Mouse (Mus musculus): ENCODE results near the gene Rufy4.

The Rufy4 gene

DNA sequence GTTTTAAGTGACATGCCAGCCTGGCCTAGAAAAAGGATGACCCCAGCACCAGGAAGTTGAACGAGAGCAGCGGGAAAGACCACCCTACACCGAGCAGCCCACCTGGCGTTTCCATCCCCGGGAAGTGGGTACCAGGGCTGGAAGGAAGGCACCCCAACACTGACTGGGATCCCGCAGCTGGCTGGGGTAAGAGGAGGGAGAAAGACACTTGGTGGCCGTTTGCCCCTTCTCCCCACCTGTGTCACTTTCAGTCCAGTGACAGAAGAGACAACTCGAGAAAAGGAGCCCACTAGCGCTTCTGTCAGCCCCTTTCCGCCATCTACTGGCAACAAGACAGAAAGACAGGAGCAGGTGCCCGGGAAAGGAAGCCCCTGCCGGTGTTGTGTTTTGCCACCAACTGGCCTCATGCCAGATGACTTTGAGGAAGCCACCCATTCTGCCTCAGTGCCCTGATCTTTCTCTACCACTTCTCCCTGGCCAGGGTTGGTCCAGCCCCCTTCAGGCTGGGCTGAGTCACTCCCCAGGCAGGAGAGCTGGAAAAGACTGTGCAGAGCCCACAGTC is at the start of gene Rufy4:
Gene Rufy4, plus strand, starts transcription at position 551 of the 562 bp plus-strand sequence.
- peak; percentile 58 for DNase-seq (ENCODE audit: low spot score)

DNA sequence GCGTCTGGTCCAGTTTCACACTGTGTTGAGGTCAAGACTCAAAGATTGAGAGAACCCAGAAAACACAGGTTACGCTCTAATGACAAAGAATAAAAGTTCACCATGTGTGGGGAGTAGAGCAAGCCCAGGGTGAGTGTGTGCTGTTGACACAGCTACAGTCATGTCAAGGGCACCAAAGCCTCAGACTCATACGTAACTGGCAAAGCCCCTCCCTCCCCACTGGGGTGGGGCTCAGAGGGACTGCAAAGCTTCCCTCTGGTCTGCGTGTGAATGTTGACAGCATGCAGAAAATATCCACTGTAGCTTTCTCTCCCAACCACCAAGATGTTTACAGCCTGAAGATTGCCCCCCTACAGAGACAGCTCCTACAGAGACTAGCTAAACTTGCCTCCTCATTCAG is 49.1 kb upstream of the Rufy4 start:
- DNase-seq (ENCODE audit: low spot score), result no peak

DNA sequence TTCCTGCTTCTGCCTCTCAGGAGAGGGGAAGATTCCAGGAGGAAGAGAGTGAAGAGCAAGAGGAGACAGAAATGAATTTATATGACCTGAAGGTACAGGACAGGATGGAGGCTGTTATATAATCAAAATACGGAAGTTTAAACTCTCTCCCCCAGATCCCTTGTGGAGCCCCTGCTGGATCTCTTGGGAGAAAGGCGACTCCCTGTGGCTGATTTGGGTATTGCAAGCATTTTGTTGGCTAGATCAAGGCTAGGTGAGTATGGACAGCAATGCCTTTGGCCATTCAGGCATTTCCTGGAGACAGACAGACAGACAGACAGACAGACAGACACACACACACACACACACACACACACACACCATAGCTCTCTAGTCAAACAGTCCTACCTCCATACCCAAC is 48.0 kb upstream of the Rufy4 start:
- DNase-seq (ENCODE audit: low spot score), result peak; percentile 58

- DNase-seq (ENCODE audit: low spot score), result peak; percentile 39
Measured at GRCm38 (mm10) chr1:74081573-74081989, 43.8 kb upstream of the Rufy4 start.

- no peak for DNase-seq (ENCODE audit: low spot score)
Measured at GRCm38 (mm10) chr1:74082841-74083463, 42.4 kb upstream of the Rufy4 start.

DNA sequence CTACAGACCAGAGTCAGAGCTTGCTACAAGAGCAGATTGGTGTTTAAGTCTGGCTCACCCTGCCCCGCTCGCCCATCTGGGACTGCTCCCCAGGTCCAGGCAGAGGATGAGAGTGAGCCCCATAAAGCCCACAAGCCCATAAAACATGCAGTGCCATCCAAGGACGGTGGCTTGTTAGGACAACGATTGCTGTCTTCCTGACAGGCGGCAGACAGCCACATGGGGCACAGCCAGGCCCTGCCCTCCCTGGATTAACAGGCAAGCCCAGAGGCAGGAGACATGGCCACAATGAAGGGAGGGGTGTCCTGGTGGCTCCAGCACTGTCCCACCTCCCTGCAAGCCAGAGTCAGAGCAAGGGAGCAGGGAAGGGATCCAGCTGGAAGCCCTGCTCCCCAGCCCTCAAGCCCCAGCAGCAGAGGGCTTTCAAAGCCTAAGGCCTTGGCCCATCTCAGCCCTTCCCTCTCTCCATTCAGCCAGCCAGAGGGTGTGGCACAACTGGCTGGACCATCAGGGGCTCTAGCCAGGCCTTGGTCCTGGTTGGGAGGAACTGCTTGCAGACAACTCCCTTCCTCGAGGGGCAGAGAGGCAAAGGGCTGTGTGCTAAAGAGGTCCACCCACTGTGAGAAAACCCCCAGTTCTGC is 41.2 kb upstream of the Rufy4 start:
- DNase-seq (ENCODE audit: low spot score), result peak; percentile 61

GRCm38 (mm10) chr1:74084752-74085151 is 40.6 kb upstream of the Rufy4 start:
- no peak for DNase-seq (ENCODE audit: low spot score)

GRCm38 (mm10) chr1:74085566-74085965 is 39.8 kb upstream of the Rufy4 start:
- DNase-seq (ENCODE audit: low spot score), result no peak

DNA sequence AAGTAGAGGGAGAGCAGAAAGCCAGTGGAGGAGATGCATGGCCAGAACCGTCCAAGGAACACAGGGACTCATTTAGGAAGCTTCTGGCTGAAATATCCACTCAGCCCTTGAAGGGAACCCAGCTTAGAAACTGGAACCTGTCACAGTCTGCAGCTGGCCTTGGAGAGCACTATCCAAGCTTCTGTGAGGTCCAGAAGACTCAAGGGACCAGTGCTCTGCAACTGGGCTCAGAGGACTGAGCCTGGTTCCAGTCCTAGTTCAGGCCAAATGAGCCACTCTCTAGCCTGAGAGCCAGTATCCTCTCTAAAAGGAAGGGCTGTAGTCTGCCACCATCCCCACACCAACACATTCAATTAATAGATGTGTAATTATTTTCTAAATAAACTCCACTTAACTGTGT is 36.8 kb upstream of the Rufy4 start:
- DNase-seq (ENCODE audit: low spot score), result no peak

GRCm38 (mm10) chr1:74090329-74090728 is 35.0 kb upstream of the Rufy4 start:
- DNase-seq (ENCODE audit: low spot score), result no peak

DNA sequence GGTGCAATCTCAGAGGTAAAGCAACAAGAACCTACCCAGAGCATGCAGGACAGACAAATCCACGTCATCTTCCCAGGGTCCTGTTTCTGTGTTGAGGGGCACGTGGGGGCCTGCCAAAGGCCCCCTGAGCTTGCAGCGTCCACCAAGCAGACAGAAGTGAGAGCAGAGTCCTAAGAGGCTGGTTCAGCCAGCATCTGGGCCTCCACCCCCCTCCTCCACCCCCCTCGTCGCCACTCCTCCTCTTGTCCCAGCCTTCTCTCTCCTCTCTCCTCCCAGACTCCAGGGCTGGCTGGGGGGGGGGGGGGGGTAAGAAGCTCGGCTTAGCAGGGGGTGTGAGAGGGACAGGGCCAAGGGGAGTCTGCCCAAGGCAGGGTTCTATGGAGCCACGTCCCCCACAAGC is 34.2 kb upstream of the Rufy4 start:
- DNase-seq (ENCODE audit: low spot score), result no peak

DNA sequence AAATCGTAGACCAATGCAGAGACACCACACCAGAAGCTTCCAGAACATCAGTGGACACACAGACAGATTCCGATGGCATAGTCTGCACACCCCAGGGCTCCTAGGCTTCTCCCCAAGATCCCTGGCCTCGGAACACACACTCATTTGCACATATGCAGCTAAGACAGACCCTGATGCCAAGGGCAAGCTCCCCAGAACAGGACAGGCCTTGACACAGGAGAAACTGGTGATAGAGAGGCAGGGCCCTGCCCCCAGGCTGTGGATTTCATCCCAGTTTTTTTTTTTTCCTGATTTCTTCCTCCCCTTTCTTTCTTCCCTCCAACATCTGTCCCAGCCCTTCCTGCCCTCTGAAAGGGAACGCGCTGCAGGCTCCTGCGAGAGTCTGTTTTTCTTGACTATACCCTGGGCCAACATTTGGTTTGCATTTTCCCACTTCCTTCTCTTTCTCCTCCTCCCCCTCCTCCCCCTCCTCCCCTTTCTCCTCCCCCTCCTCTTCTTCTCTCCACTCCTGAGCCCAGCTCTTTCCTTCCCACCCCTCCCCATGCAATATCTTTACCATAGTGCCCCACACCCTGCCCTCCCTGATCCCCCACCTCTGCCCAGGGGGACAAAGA is 33.6 kb upstream of the Rufy4 start:
- DNase-seq (ENCODE audit: low spot score), result no peak

- peak; percentile 63 for DNase-seq (ENCODE audit: low spot score)
Measured at GRCm38 (mm10) chr1:74092242-74092641, 33.1 kb upstream of the Rufy4 start.

DNA sequence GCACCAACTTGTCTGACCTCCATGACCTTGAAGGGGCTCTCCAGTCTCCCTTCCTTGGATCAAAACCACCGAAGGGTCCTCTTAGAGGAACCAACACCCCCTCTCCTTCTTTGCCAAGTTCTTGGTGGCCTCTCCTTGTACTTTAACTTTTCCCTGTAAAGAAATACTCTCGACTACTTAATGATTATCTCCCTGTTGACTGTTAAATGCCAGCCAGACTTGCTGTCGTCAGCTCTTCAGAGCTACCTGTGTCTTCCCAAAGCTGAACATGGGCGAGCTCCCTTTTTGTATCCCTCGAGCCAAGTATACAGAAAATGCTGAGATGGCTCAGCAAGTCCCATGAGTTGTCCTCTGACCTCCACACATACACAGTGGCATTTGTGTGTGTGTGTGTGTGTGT is 31.9 kb upstream of the Rufy4 start:
- DNase-seq (ENCODE audit: low spot score), result no peak

- DNase-seq (ENCODE audit: low spot score), result no peak
Measured at GRCm38 (mm10) chr1:74094497-74095270, 30.7 kb upstream of the Rufy4 start.

DNA sequence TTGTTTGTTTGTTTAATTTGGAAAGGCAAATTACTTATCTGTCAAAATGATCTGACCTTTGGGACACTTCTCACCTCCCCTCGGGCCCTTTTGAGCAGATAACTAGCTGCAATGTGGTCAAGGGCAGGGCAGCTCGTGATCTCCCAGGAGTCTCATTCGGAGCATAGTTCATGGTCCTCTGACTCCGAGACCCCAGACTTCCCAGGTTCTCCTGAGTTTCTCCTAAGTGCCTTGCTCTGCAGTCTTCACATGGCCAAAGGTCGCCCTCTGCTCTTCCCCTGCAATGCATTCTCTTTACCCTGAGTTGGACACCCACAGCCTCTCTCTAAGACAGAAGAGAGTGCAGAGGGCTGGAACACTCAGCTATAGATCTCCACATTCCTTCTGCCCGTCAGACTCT is 30.0 kb upstream of the Rufy4 start:
- no peak for DNase-seq (ENCODE audit: low spot score)

GRCm38 (mm10) chr1:74095728-74096127 is 29.6 kb upstream of the Rufy4 start:
- DNase-seq (ENCODE audit: low spot score), result no peak

- DNase-seq (ENCODE audit: low spot score), result no peak
Measured at GRCm38 (mm10) chr1:74098004-74099000, 27.0 kb upstream of the Rufy4 start.

GRCm38 (mm10) chr1:74099001-74099435 is 26.3 kb upstream of the Rufy4 start:
- no peak for DNase-seq (ENCODE audit: low spot score)

DNA sequence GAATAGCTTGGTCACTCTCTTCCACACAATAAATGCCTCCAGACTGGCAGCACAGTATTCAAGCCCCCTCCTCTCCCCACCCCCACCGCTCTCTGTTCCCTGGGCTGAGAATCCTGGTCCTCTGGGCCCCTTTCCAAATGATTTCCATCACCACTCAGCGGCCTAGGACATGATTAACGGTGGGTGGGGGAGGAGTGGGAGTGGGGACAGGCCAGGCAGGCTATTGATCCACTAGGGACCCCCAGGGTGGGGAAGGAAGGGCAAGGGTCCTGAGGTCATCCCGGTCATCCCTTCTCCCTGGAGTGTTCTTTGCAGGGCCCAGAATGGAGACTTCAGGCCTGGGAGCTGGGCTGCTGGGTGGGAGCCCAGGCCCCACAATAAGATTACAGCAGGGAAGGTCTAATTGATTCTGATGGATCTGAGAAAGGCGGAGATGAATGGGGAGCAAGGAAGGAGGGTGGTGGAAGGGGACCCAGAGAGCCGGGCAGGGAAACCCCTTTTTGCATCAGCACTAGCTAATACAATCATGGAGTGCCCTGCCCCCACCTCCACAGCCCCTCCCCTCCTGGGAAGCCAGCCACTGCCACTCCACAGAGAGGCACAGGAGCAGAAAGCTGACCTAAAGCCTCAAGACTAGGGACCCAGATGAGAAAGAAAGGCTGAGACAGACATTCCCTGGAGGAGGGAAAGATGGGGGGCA is 21.5 kb upstream of the Rufy4 start:
- DNase-seq (ENCODE audit: low spot score), result no peak

DNA sequence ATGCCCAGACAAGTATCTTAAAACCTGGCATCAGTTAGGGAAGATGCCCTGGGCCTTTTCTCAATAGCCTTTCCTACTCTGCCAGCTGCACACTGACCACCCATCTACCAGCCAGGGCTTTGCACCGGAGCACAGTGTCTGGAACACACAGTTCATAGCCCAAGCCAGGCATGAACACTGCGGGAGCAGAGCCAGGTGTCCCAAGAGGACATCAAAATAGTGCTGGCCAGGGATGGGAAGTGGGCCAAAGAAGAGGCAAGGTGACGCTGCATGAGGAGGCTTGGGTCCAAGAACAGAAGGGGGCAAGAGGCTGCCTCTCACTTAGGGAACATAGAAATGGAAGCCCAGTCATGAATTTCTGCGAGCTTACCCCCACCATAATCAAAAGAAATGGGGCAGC is 19.7 kb upstream of the Rufy4 start:
- DNase-seq (ENCODE audit: low spot score), result no peak
